Mouse (Mus musculus) embryo, embryonic 11.5 days (tissue): ENCODE results near the gene Bach2.

Experiments
- DNase-seq: peaks from one replicate; pipeline ENCODE4 v3.0.0-alpha.2; 2012; ENCODE audit warnings: low read depth, low spot score

Gene Bach2

DNA sequence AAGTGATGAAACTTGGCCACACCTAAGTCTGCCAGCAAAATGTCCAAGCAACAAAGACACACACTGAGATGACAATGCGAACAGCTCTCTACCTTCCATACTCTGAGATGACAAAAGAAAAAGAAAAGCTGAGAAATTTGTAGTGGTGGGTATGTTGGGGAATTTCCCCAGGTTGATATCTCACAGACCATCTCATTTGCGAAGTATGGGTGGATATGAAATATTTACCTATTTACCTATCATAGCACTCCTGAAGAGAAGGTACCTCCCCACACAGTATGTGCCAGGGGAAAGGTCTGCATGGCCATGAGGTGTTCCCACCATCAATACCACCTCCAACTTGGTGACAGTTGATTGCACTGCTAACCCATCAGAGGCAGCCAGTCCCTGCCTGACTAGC lies 13.4 kb upstream of the Bach2 start:
- no peak for DNase-seq

DNA sequence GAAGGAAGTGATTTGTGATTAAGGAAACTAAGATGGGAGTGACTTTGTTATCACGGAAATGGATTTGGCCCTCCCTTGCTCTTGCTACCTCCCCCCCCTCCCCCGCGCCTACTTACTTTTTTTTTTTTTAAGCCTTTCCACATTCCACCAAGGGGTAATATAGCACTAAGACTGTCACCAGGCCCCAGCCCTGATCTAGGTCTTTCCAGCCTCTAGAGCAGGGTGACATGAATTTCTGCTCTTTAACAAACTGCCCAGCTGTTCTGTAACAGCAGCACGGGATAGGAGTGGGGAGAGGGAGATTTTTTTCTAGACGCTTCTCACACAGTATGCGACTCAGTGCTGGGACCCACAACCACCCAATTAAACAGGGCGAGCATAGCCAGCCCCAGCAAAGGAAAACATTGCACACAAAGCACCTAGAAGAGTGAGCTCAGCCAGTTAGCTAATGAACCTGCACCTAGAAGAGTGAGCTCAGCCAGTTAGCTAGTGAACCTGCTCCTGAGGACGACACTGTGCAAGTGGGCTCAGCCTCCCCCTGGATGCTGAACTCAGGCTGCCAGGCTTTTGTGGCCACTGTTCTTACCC lies 10.5 kb upstream of the Bach2 start:
- DNase-seq = no peak

DNA sequence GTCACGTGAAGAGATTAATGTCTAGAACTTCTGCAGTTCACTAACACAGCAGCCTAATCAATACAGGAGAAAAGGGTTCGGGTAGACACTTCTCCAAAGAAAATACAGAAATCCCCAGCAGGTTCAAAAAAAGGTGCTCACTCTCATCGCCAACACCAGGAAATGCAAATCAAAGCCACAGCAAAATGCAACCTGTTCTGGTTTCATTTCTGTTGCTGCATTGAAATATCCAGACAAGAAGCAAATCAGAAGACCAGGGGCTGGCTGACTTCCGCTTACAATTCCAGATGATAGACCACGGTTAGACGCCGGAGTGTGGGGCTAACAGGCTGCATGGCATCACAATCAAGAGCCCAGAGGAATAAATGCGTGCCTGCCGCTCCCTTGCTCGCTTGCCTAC lies 9.3 kb upstream of the Bach2 start:
- no peak for DNase-seq

DNA sequence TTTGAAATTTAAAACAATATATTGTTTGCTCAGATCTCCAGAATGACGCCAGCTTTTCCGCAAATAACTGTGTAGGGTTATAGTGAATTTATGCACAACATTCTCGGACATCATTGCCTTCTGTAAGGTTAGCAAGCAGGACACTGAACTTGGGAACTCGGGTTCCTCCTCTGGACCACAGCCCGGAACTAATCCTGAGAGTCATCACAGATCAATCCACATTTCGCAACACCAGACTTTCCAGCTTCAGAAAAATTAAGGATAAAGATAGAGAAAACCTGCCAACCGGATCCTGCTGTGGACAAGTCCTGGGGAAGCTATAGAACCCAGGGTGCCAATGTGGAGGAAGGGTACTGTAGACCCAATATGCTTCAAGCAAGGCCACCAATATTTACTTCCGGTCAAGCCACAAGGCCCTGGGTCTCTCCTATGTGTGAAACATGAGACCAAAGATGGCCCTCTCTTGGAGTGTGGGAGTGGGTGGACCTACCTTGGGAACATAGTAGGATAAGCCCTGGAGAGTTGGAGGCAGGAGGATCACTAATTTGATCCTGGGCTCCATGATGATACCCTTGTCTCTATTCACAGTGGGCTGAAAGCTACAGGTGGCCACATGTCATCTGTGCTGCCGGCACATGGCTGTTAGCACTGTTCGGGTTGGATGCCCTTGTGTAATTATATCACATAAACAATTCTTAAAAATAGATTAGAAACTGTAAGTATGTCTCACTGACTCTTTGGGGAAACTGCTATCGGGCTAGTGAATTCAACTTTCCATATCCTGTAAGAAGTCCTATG lies 7.1 kb upstream of the Bach2 start:
- no peak for DNase-seq

DNA sequence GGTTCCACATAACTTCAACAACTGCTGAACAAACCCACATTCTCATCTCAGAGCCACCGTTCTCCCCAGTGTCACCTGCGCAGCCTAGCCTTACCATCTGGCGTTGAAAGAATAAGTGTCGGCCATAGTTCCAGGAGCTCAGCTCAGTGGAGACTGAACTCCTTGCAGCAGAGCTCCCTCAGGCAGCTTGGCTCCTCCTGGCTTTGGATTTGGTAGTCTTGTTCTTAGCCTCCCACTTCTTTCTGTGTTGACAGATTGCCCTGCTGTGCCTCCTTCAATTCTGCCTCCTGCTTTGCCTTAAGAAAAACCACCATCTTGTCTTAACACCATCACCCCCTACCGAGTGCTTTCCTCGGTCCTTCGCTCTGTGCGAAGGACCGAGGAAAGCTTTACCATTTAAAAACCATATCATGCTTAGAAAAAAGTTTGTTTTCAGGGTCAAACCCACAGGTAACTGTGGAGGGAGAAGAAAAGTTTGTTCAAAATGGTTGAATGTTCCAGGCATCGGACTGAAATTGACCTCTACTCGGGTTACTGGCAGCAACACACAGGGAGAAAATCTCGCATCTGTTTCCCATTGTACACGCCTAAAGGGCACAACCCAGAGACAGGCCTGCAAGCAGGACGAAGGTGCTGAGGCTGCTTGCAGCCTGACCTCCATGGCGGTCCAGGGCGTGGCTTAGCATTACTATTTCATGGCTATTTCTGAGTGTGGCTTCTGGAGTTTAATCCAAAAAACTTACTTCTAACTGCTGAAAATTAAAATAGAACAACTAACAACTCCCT lies 2.5 kb upstream of the Bach2 start:
- no peak for DNase-seq

DNA sequence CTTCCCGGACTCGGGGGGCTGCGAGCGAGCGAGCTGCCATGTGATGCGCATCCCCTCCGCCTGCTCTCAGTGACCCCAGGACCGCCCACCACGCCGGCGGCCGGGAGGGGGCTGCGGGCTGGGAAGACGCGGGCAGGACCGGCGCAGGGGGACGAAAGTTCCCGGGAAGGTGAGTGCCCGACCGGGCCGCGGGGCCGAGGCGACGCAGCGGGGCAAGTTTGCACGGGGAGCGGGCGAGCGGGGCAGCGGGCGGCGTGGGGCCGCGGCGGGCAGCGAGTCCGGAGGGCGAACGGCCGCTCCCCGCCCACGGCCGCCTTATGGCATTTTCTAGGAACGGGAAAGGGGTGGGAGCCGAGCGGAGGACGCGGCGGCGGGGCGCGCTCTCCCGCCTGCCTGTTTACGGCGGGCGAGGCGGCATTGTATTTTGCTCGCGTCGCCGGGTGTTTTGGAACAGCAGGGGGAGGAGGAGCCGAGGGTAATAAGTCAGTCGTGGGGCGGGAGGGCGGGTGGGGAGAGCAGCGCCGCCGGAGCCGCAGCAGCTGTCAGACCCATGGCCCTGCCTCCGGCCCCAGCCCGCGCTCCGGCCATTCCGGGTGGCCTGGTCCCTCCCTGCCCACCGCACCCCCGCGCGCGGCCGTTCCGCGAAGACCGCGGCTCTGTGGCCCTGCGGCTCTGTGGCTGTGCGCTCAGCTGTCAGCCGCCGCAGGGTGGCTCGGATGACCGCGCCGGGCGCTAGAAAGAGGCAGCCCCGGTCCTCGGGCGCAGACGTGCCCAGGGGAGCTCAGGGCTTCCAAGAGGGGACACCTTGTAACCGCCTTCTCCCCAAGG lies 531 bp downstream of the Bach2 start:
- no peak for DNase-seq

DNA sequence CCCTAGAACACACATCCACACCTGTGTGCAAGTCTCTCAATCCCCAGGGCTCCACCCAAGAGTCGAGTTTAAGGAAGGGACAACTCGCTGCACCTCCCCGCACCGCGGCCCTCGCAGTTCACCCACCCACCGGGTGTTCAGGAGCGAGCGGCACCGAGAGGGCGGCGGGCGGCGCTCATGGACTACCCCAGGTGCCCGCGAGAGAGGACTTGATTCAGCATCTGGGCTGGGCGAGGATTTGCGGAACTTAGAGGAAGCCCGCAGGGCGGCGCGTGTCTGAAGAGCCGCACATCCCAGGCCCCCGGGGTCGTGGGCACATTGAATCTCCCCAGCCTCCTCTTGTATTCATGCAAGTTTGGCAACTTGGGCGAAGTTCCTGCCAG lies 1.1 kb downstream of the Bach2 start:
- no peak for DNase-seq

DNA sequence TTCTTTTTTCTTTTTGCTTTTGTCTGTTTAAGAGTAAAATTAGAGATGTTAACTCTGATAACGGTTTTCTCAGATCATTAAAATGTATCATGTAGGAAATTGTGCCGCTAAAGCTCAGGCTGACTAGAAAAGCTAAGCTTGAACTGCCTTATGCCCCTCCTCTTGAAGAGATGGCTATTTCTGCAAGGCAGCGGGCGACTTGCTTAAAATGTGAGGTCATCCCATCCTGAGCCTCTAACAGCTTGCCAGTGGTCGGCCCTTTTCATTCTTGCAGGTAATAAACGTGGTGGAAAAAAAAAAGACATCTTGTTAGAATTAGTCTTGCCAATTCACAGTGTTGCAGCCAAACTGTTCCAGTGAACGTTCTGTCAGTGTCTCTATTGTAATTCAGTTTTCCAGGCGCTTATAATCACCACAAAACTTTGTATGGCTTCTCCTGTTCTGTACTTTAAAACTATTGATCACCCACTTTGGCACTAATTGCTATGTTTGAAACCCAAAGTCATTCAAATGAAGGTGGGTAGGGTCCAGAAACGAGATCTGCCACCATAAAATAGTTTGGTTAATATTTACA lies 1.9 kb downstream of the Bach2 start:
- no peak for DNase-seq

DNA sequence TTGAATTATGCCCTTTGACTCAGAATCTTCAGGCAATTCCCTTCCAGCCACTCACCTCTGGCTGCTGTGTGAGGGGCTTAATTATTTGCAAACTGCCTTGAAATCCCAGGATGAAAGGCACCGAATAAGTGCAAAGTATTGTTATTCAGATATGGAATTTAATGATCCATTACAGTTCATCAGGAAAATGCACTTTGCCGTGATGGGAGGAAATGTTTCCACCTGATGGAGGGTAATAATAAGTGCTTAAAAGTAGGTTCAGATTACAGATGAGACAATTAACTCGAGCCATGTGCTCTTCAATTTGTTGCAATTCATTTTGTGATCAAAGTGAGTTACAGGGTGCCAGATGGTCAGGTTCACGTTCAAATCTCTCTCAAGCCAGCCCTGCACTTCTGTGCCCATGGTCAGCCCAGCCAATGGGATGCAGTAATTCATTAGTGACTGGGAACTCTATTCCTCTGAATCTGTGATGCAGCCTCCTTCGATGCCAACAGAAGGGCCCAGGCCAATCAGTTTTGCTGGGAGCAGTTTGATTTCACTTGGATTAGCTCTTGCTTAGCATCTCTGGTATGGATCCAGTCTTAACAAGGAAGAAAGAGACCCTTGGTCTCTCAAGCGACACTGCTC lies 2.9 kb downstream of the Bach2 start:
- DNase-seq = no peak

DNA sequence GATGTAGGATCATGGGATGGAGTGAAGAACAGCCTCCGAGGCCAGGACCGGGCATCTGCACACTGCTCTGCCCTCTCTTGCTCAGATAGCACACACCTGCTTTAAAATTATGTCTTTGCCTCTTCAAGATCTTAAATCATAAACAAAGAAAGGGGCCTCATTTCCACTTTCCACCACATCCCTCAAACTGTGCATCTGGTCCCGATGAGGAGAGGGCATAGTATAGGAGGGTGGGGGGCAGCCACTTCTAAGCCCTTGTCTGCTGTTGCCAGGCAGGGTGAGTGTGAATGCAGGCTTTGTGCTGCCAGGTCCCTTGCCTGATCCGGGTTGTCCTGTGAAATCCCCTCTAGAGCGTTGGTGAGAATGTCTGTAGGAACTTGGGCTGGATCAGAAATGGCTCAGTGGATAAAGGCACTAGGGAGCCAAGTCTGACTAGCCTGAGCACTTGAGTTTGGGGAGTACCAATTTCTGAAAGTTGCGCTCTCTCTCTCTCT lies 3.6 kb downstream of the Bach2 start:
- no peak for DNase-seq

DNA sequence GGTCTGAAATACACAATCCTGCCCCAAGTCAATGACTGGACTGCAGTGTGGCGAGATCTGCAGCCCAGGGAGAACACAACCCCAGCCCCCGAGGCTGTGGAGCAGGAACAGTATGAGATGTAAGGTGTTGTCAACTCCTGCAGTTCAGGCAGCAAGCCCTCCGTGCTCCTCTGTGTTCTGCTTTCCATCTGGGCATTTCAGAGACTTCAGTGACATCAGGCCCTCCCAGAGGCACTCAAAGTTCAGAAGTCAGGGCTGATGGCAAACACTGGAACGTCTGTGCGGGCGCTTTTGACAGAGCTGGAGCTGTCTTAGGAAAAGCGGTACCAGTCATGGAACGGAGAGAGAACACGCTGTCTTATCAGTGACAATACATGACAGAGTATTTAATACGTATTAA lies 4.9 kb downstream of the Bach2 start:
- DNase-seq = no peak

DNA sequence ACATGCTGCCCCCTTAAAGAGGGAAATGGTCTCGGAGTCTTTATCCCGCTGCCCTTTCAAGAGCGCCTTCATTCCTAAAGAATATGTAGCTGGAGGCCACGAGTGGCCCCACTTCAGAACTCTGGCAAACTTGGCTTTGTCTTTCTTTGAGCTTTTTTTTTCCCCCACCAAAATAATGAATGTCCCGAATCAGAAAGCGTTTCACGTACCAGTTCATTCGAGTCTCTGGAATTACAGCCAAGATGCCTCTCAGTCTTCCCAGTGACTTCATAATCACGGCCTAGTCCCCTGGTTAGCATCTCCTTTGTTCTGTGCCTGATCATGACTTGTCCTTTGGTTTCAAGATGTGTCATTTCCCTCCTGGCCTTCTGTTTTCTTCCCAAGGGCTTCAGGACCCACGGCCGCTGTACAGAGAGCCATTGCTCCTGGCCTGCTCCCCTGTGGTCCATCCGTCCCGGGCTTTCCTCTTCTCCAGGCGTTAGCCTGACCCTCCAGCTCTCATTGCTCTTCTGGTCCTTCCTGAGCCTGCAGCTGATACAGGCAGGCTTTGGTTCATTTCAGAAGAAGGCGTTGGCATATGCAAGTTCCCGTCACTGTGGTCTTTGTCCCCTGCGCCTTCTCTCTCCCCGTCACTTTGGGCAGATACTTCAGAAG lies 5.6 kb downstream of the Bach2 start:
- no peak for DNase-seq

DNA sequence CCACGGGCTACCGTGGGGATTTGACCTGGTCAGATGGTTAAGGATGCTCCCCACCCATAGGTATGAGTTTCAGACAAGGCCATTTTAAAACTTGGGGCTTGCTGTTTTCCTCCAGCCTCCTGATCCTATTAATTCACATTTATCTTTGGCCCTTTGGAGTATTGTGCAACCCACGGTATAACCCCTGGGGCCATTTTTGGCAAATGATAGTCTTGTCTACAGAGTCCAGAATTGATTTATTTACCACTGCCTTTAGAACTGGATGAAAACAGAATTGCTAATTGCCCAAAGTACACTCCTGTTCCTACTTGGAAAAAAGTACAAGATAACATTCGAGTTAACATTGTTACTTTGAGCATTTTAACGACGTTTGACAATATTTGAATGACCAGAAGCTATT lies 7.0 kb downstream of the Bach2 start:
- DNase-seq = no peak

DNA sequence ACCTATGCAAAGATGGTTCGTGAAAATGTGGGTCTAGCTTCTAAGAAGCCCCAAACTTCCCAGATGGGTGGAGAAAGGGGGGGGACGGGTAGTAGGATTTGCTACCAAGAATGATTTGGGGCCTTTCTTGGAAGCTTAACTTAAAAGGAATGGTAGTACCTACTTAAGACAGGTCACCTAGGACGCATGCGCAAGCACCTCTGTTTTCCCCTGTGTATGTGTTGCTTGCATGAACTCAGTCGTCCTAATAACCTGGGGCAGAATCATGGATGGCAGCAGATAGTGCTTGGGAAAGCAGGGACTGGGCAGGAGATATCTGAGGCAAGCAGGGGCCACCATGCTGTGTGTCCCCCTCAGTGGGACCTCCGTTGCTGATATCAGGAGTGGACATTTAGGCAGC lies 7.4 kb downstream of the Bach2 start:
- DNase-seq = no peak

DNA sequence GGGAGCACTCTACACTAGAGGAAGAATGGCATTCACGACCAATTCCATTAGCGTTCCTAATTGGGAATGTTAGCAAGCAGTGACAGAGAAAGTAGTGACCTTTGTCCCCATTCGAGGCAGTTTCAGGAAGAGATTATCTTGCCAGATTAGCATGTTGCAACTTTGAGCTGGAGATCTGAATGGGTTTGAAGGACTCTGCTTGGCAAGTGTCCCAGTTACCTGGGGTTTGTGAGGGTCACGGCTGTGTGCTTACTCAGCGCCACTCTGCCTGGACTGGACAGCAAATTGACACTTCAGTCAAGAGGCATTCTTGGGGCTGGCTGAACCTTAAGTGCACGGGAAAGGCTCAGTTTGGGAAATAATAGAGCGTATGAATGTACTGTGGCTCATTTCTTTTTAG lies 8.2 kb downstream of the Bach2 start:
- no peak for DNase-seq

DNA sequence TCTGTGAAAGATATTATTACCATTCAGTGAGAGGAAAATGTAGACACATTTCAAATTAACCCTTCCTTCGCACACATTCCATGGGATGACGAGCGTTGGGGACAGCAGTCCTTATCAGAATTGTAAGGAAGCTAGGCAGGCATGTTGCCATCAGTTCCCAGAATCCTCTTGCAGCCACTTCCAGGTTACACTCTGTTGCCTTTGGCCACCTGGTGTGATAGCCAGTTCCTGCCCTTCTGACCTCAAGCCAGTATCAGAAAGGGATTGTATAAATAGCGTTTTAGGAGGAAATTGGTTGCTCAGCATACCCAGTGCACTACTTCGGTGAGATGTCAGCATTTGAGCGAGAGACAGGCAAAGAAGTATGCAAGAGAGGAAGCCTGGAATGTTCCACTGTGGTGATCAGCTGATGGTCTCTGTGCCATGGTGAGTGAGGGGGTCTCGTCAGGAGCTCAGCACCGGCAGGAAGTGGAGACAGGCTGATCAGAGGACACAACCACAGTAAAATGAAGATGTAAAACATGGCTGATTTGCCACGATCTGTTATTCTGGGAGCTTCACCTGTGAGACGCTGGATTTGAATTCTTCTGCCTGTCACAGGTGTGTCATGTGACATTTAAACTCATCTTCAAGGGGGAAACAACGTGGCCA lies 9.0 kb downstream of the Bach2 start:
- no peak for DNase-seq

DNA sequence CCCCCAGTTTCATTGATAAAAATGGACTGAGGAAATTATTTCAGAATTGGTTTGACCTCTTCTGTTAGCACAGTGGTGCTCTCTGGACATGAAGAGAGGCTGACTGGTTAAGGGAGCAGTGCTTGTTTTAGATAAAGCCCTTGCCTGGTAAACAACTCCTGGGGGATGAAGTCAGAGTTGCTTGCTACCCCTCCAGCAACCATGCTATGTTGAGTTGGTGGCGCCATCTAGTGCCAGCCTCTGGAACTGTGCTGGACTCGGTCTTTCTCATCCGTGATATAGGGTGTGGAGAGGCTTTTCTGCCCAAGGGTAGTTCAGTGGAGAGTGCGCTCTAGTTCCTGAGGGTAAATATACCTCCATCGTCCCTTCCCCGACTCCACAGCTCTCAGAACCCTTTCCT lies 9.6 kb downstream of the Bach2 start:
- no peak for DNase-seq

DNA sequence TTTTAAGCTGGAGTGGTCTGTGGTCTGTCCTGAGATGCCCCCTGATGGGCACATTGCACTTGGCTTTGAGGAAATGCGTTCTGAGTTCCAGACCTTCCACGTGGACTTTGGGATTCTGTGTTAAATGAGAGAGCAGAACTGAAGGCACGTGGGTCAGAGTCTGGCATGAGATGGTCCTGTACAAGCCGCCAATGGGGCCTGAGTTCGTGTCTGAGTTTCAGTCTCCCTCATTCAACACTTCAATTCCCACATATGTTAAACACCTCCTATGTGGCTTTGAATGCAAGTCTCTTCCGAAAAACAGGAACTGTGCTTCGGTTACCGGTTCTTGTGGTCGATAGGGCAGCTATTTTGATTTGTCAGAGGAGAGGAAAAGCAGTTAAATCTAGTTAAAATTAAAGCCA lies 10.4 kb downstream of the Bach2 start:
- no peak for DNase-seq

DNA sequence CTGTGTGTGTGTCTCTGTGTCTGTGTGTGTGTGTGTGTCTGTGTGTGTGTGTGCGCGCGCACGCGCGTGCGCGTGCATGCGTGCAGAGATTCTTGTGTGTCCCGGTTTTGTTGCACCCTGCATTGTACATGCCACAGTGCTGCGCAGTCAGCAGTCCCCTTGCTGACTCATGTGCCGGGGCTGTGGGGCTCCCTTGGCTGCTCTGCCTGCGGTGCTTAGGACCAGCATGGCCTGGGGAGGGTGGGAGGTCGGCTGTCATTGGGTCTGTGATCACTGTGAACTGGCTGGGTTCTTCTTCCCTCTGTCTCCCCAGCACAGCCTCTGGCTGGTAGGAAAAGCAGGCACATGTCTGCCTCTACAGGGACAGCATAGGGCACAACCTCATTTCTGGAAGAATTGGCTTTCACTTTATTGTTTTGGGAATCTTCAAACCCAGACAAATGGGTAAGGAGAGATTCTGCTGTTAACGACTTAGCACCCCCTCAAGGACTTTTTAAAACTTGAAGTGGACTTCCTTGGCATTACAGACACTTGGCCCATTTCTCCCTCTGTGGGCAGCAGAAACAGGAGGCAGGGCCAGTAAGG lies 11.2 kb downstream of the Bach2 start:
- no peak for DNase-seq
